Mouse (Mus musculus) heart, postnatal 0 days (tissue): ENCODE data around the gene Epas1.

Source experiments
- CTCF ChIP-seq: IDR thresholded peaks from 2 replicates; pipeline ENCODE4 v1.5.1; 2016; ENCODE audit warnings: antibody characterized with exemption, control low read depth, low read depth
- EP300 ChIP-seq: IDR thresholded peaks from 2 replicates; pipeline ENCODE4 v1.6.1; 2016; ENCODE audit warnings: antibody characterized with exemption, low read depth

DNA sequence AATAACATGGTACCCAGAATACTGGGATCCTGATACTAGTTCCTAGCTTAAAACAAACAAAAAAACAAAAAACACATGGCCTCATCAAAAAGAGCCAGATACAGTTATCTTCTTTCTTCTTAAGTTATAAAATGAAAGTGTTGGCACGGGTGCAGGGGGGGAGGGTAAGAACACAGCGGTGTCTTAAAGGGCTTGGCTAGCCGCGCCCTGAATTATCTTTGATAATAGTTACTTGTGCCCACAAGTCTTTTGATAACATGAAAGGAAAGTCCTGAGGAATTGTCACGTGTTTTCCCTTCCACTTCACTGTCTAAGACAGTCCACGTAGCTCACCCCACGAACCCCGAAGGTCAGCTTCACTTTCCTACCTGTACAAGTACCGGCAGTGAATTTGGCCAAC lies 123.4 kb downstream of the Epas1 start:
- TF ChIP-seq CTCF (no peak), EP300 (no peak)
